Mouse (Mus musculus) MEL (cell line): ENCODE data around the gene Osgin1.

Experiments used
- GATA1 ChIP-seq: IDR thresholded peaks from 2 replicates; pipeline ENCODE4 v1.6.1; 2011; ENCODE audit warnings: low read depth, low read length, improper control_type of control experiment
- POLR2A ChIP-seq, 2 experiments: IDR thresholded peaks; 2 replicates each; pipeline ENCODE4 v1.6.1; 2011 to 2012; ENCODE audit warnings: low read length in 2 of 2, mild to moderate bottlenecking in 2 of 2, control low read depth in 1 of 2, improper control_type of control experiment in 1 of 2, low read depth in 1 of 2, moderate library complexity in 1 of 2; ENCODE audit not compliant: control insufficient read depth in 1 of 2, insufficient read depth in 1 of 2, poor library complexity in 1 of 2
- USF1 ChIP-seq: IDR thresholded peaks from 2 replicates; pipeline ENCODE4 v1.6.1; 2014; ENCODE audit warnings: low read depth, mild to moderate bottlenecking, inconsistent platforms, low read length, improper control_type of control experiment, moderate library complexity

DNA sequence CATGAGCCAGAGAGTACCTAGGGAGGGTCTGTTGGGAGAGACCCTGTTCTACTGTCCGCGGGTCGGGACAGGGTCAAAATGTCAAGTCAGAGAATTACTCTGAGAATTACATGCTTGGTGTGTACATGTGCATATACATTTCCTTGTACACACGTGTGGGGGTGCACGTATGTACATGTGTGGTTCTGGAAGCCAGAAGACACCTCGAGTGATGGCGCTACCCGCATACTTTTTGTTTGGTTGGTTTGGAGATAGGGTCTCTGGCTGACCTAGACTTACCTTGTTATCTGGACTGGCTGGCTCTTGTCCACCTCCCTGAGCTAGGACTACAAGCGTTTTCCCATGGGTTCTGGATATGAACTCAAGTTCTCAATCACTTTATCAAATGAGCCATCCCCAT, 39.8 kb upstream of the Osgin1 start:
- no peak for TF ChIP-seq GATA1
- no peak for TF ChIP-seq POLR2A (IDR thresholded peaks at IDR 0.05; ENCODE audit: control insufficient read depth in 1 of 2, insufficient read depth in 1 of 2, low read depth in 1 of 2, low read length in 2 of 2, poor library complexity in 1 of 2)
- TF ChIP-seq USF1 = no peak
